Mouse (Mus musculus) midbrain, postnatal 0 days (tissue): ENCODE results near the gene Cd300lg. TPM values are rescaled to one million over a fixed set of nuclear protein-coding genes. Genes with fewer than 3 reads are reported as not detected.

Experiments used
- ATAC-seq: fragments of 200-750 bp; cut with Nextera tagmentation; 2 replicates; pipeline ENCODE4 v1.8.0; 2017; ENCODE audit warnings: moderate number of reproducible peaks, mild to moderate bottlenecking, moderate TSS enrichment, moderate library complexity; ENCODE audit not compliant: low FRiP score
- DNase-seq: peaks from one replicate; pipeline ENCODE4 v3.0.0-alpha.2; 2015; ENCODE audit warnings: low spot score
- H3K27ac ChIP-seq: fragments of 300-500 bp; sonication (generic); 2 replicates; pipeline ENCODE4 v1.5.1; 2014; ENCODE audit warnings: low read depth, mild to moderate bottlenecking, low read length, mixed read lengths
- H3K27me3 ChIP-seq: fragments of 300-500 bp; sonication (generic); 2 replicates; pipeline ENCODE4 v1.6.1; 2014; ENCODE audit warnings: low read length, control low read depth, mixed read lengths; ENCODE audit not compliant: insufficient read depth
- H3K36me3 ChIP-seq: fragments of 300-500 bp; sonication (generic); 2 replicates; pipeline ENCODE4 v1.6.1; 2014; ENCODE audit warnings: low read length, control low read depth, mixed read lengths; ENCODE audit not compliant: insufficient read depth
- H3K4me1 ChIP-seq: fragments of 300-500 bp; sonication (generic); 2 replicates; pipeline ENCODE4 v1.6.1; 2014; ENCODE audit warnings: mild to moderate bottlenecking, control low read depth, antibody characterized with exemption, low read length, mixed read lengths; ENCODE audit not compliant: insufficient read depth
- H3K4me2 ChIP-seq: fragments of 300-500 bp; sonication (generic); 2 replicates; pipeline ENCODE4 v1.6.1; 2014; ENCODE audit warnings: low read depth, mild to moderate bottlenecking, low read length, mixed read lengths; ENCODE audit not compliant: poor library complexity, severe bottlenecking
- H3K4me3 ChIP-seq: fragments of 300-500 bp; sonication (generic); 2 replicates; pipeline ENCODE4 v1.5.1; 2014; ENCODE audit warnings: low read depth, mild to moderate bottlenecking, low read length, moderate library complexity
- H3K9ac ChIP-seq: fragments of 300-500 bp; sonication (generic); replicated peaks from 2 replicates; pipeline ENCODE4 v1.6.1; 2014; ENCODE audit warnings: mild to moderate bottlenecking, low read length, moderate library complexity, mixed read lengths; ENCODE audit not compliant: poor library complexity, severe bottlenecking
- H3K9me3 ChIP-seq: fragments of 300-500 bp; sonication (generic); 2 replicates; pipeline ENCODE4 v1.6.1; 2016; ENCODE audit warnings: low read length, control low read depth
- CTCF ChIP-seq: IDR thresholded peaks from 2 replicates; pipeline ENCODE4 v1.5.1; 2016; ENCODE audit warnings: antibody characterized with exemption, mild to moderate bottlenecking
- WGBS: fragments of 180-500 bp; shearing (Covaris S2); extraction: QIAGEN DNeasy Blood & Tissue Kit; methylation state at CpG from one replicate; pipeline ENCODE4 v1.1.7; 2014; 5-methylcytosine and 5-hydroxymethylcytosine counted together
- polyA plus RNA-seq: library from polyadenylated mRNA; unstranded; fragments of >200 nt; fragmentation: Nextera tagmentation; extraction: Ambion mirVana; gene quantifications from 2 replicates; pipeline ENCODE4 v1.2.1, GENCODE M21; 2015
- total RNA-seq: library from RNA; depleted of rRNA; stranded (reverse); fragments of >200 nt; gene quantifications from 2 replicates; pipeline ENCODE4 v1.2.3, GENCODE M21; 2014

The Cd300lg gene
- total and polyA plus RNA-seq, 2 experiments from 2014 or later: 0.25 TPM; not detected in 1

GRCm38 (mm10) chr11:102053847-102054246 lies 12.5 kb downstream of the Cd300lg start:
- Histone ChIP-seq H3K4me1 (no peaks in the 10 kb centered on the region), H3K27ac (no peak overlapping the region), H3K9ac (no peak overlapping the region), H3K4me3 (no peak overlapping the region), H3K9me3 (no peaks in the 10 kb centered on the region), H3K36me3 (peaks cover 8% of the 10 kb centered on the region), H3K4me2 (no peak overlapping the region), H3K27me3 (no peaks in the 10 kb centered on the region)
- TF ChIP-seq CTCF: peak; percentile 62
- WGBS: 32% methylated on average over 9 of the region's 9 CpGs
- DNase-seq (peak; percentile 57), ATAC-seq (no peak)

DNA sequence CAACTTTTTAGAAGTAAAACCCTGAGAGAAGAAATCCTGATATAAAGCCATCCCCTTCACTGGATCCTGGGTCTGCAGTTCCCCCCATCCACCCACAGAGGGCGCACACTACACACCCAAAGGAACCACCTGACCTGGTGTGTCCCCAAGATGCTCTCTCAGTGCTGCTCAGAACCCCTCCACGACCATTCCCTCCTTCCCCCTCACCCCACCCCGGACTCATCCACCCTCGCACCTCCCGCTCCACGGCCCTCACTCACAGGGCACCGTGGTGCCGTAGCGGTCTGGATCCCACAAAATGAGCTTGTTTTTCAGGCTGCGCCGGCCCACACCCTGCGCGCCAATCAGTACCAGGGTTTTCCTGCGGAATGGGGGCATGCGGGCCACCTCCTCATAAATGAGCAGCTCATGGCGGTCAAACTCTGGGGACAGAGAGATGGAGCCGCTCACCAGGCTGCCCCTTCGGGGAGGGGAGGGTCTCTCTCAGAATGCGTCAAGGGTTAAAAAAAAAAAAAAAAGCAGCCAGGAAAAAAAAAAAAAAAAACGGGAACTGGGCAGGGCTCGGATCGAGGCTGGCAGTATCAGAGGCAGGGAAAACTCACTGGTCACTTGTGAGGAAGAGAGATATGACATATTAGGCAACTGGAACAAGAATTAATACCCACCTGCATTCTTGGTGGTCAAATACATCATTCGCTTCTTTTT lies 20.1 kb downstream of the Cd300lg start:
- DNase-seq (peak; percentile 83), ATAC-seq (peak; percentile 58)
- Histone ChIP-seq H3K27ac (no peak overlapping the region), H3K9me3 (no peaks in the 10 kb centered on the region), H3K27me3 (no peaks in the 10 kb centered on the region), H3K4me3 (peak overlapping the region; percentile 32), H3K9ac (peak overlapping the region; percentile 45), H3K4me2 (peak overlapping the region; percentile 53), H3K36me3 (peaks cover 49% of the 10 kb centered on the region), H3K4me1 (no peaks in the 10 kb centered on the region)
- whole genome bisulfite sequencing: 5% methylated on average over 22 of the region's 23 CpGs
- peak; percentile 97 for TF ChIP-seq CTCF

DNA sequence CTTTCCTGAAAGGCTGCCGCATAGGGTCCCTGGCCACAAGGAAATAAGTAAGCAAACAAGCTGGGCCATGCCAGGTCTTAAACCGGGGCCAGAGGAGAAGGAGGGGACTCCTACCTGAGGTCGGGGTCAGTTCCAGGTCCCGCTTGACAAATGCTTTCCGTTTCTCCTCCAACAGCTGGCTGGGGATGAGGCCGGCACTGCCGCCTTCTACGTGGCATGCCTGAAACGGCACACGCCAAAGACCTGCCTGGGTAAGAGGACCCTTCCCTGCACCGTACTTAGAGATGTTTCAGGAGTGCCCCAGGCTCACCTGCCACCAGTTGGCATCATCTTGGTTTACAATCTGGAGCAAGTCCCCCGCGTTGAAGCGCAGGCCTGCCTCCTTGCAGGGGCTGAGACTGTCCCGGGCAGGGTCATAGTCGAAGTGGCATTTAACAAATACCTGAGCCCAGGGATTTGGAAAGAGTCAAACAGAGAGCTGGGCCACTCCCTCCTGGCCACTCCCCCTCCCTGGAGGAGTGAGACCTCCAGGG lies 20.7 kb downstream of the Cd300lg start:
- Histone ChIP-seq H3K4me2 (no peak overlapping the region; the same call in 1 of the 2 replicates), H3K4me1 (no peaks in the 10 kb centered on the region), H3K36me3 (peaks cover 47% of the 10 kb centered on the region), H3K9me3 (no peaks in the 10 kb centered on the region), H3K4me3 (no peak overlapping the region), H3K9ac (0 out of 2 replicates have a peak overlapping the region, but pooled peaks have one; percentile 45), H3K27me3 (no peaks in the 10 kb centered on the region), H3K27ac (no peak overlapping the region)
- 47% methylated on average over 16 of the region's 16 CpGs for WGBS
- no peak for TF ChIP-seq CTCF
- no peak for DNase-seq
- no peak for ATAC-seq

GRCm38 (mm10) chr11:102063076-102063475 lies 21.8 kb downstream of the Cd300lg start:
- no peaks in the 10 kb centered on the region for H3K9me3 ChIP-seq
- peaks cover 45% of the 10 kb centered on the region for H3K36me3 ChIP-seq
- WGBS: 84% methylated on average over 13 of the region's 13 CpGs
- DNase-seq (no peak), ATAC-seq (no peak)
- no peak overlapping the region for H3K27ac ChIP-seq
- H3K9ac ChIP-seq: no peak overlapping the region
- no peak overlapping the region for H3K4me3 ChIP-seq
- H3K4me1 ChIP-seq: no peaks in the 10 kb centered on the region
- TF ChIP-seq CTCF: no peak
- no peak overlapping the region for H3K4me2 ChIP-seq
- H3K27me3 ChIP-seq: no peaks in the 10 kb centered on the region

GRCm38 (mm10) chr11:102068969-102069368 lies 27.7 kb downstream of the Cd300lg start:
- Histone ChIP-seq H3K9ac (no peak overlapping the region), H3K4me3 (no peak overlapping the region), H3K9me3 (no peaks in the 10 kb centered on the region), H3K36me3 (peaks cover 14% of the 10 kb centered on the region), H3K4me2 (no peak overlapping the region), H3K27ac (no peak overlapping the region), H3K4me1 (no peaks in the 10 kb centered on the region), H3K27me3 (no peaks in the 10 kb centered on the region)
- WGBS: 55% methylated on average over 2 of the region's 2 CpGs
- no peak for ATAC-seq
- peak; percentile 30 for DNase-seq
- peak; percentile 64 for TF ChIP-seq CTCF

DNA sequence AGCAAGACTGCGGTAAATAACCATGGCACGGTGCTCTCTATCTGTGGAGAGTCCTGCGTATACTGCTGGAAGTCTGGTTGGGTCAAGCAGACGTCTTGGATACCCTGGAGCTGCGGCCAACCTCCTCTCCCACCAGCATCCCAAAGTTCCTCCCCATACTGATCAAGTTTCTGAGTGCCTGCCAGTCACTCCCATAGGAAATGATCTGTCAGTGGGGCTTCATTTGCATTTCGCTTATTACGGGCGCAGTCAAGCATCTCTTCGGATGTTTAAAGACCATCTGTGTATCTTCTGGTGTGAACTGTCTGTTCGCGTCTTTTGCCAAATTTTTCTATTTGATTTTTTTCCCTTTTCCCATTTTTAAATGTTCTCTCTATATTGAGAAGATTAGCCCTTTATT lies 28.3 kb downstream of the Cd300lg start:
- peak; percentile 10 for DNase-seq
- H3K27ac ChIP-seq: no peak overlapping the region
- TF ChIP-seq CTCF: no peak

More for the DNA sequence above, 28.3 kb downstream of the Cd300lg start:
- Histone ChIP-seq H3K36me3 (peaks cover 14% of the 10 kb centered on the region; the same call in 1 of the 2 replicates), H3K4me1 (no peaks in the 10 kb centered on the region), H3K27me3 (no peaks in the 10 kb centered on the region), H3K4me2 (no peak overlapping the region), H3K9me3 (no peaks in the 10 kb centered on the region), H3K9ac (no peak overlapping the region), H3K4me3 (no peak overlapping the region)
- WGBS: 60% methylated on average over 11 of the region's 11 CpGs
- ATAC-seq: no peak
